Mouse (Mus musculus) c-Kit-positive CD71-positive TER-119-negative erythroid progenitor cells, embryonic 14.5 days (primary cell): ENCODE data around the gene Mfsd4b4.
A peak's percentile ranks its signal among the peaks of the same experiment; 100 is the strongest.
"Not testable (repeated sequence)": the region's sequence is repeated elsewhere in the genome, so short reads cannot be mapped to it uniquely, and the experiment has no call there.

ENCODE experiments used
- DNase-seq: peaks from one replicate; pipeline ENCODE4 v3.0.0-alpha.2; 2013; ENCODE audit warnings: low read depth

Gene Mfsd4b4

GRCm38 (mm10) chr10:39898874-39899371, at the start of gene Mfsd4b4:
Mfsd4b4 (minus strand) TSS chr10:39899238.
- peak; percentile 79 for DNase-seq

DNA sequence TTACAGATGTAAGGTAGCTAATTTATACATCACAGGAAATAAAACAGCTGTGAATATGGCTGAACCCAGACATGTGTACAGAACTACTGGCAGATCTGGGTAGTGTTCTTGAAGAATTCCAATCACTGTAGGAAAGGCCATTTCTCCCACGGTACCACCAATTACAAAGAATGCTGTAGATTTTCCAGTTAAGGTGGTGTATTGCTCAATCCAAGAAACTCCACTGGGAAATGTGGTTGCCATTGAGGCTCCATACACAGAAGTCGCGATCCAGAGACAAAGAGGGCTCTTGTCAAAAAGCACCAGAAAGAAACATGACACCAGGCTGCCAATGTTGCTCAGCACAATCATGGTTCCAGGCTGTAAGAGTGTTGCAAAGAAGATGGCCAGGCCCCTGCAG, 48.2 kb upstream of the Mfsd4b4 start:
- DNase-seq = not testable (repeated sequence)

GRCm38 (mm10) chr10:39936553-39936952, 37.5 kb upstream of the Mfsd4b4 start:
- no peak for DNase-seq

DNA sequence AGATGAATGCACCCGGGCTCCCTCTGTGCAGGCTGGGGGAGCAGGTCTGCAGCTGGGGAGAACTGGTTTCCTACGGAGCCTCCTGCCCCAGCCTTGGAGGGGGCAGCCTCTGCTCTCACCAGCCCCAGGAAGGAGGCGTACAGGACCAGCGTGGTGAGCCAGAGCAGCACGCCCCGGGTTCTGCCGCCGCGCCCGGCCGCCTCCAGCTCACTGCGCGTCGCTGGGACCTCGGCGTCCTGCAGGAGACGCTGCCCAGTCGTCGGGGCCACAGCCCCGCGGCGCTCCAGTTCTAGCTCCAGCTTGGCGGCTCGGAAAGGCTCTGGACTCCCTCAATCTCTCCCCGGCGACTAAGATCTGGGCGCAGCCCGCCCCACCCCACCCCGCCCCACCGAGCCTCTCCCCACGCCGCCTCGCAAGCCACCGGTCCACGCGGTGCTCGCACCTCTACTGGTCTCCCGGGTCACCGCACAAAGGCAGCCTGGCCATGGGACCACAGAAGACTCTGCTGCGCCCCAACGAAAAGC, 27.6 kb upstream of the Mfsd4b4 start, which contains the start of gene Mfsd4b2:
Mfsd4b2 (minus strand) TSS at position 308 of the 524 bp plus-strand sequence.
- DNase-seq = no peak

GRCm38 (mm10) chr10:39924556-39924955, 25.5 kb upstream of the Mfsd4b4 start:
- not testable (repeated sequence) for DNase-seq

DNA sequence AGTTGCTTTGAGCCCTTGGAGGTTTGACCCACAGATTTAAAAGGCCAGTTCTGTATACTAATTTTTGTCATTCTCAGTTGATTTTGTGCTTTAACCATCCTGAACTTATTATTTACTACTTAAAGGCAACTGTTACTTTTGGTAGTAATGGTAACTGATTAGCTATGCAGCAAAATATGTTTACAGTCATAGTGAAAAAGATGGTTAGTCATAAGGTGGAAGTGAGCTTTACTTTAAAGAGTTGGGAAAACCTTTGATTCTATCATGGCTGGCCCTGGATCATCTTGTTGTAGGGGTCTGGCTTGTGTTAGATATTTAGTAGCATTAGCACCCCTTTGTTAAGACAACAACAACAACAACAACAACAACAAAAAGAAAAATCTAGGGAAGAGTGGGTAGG, 13.6 kb upstream of the Mfsd4b4 start:
- DNase-seq = no peak

GRCm38 (mm10) chr10:39908768-39909441, 9.9 kb upstream of the Mfsd4b4 start:
- DNase-seq = no peak

- DNase-seq = no peak
Observed at GRCm38 (mm10) chr10:39906799-39907658, 8.0 kb upstream of the Mfsd4b4 start.

- DNase-seq = no peak
Observed at GRCm38 (mm10) chr10:39904191-39904590, 5.2 kb upstream of the Mfsd4b4 start.

- no peak for DNase-seq
Observed at GRCm38 (mm10) chr10:39896503-39896902, 2.5 kb downstream of the Mfsd4b4 start.

GRCm38 (mm10) chr10:39893702-39894697, 5.0 kb downstream of the Mfsd4b4 start:
- peak; percentile 62 for DNase-seq

- no peak for DNase-seq
Observed at GRCm38 (mm10) chr10:39888621-39889020, 10.4 kb downstream of the Mfsd4b4 start.

DNA sequence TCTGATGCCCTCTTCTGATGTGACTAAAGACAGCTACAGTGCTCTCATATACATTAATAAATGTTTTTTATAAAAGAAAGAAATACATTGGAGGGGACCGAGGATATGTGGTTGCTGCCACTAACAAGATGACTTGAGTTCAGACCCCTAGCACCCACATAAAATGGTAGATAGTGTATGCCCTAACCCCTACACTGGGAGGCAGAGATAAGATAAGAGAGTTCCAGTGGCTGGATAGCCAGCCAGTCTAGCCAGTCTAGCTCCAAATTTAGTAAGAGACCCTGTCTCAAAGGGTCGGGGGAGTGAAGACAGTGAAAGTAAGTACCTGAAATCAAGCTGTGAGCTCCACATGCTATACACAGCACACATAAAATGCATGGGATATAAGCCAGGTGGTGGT, 33.5 kb downstream of the Mfsd4b4 start:
- no peak for DNase-seq

DNA sequence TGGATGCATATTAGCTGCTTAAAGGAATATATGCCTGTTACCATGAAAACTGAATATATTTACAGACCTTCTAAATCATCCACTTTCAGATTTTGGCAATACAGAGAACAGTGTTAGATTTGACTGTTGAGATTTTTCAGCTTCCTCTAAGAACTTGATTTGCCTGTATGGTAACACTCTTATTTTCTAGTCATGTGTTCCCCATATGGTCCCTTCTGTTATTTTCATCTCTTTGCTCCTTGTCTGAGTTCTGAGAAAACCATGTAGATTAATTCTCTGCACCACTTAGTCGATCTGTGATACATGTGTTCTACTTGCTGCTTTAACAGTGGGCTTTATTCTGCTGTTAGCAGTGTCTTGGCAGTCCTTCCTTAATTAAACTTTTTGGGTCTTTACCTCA, 56.4 kb downstream of the Mfsd4b4 start:
- no peak for DNase-seq
